Mouse (Mus musculus) right cerebral cortex, postnatal 14 days (tissue): ENCODE results near the gene Adgrg5.

Experiments
- DNase-seq: peaks from one replicate; pipeline ENCODE4 v3.0.0; 2022

The Adgrg5 gene

DNA sequence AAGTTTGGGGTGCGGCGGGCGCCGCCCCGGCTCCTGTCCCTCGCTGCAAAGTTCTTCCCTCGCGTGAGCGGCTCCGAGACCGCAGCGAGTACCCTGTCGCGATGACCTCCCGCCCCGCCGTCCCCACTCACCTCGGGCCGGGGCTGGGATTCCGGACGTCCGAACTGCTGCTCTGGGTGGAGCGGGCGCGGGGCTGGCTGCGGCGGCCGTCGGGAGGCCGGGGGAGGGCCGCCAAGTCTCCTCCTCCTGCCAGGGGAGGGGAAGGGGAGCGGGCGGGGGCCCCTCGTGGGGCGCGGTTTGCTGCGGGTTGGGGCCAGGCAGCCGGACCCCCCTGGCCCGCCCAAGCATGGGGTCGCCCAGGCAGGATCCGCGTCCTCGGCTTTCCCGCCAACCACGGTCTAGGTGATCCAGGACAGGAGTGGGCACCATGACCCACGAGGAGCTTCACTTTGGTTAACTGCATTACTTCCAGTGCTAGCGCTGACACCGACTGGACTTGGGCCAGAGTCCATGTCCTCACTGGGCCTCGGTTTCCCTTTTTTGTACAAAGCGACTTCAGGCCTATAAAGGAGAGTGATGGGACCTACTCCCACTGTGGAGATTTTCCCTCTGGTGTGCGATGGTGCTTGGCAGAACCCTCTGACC is 5.5 kb upstream of the Adgrg5 start, which contains the start of gene Ccdc102a:
Gene Ccdc102a, minus strand, starts transcription at position 248 of the 645 bp plus-strand sequence.
- DNase-seq, result no peak

DNA sequence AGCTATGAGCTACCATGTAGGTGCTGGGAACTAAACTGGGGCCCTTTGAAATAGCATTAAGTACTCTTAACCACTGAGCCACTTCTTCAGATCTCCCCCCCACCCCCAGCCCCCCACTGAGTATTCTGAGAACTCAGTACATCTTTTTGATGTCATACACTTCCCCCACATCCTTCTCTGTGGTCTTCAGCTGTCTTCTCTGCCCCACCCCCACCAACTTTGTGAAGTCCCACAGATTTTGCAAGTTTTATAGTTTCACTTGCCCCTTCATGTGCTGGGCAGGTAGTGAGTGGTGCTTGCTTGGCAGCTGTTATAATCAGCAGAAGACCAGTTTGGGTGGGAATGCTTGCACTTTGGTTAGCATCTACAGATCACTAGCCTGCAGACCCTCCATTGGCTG is 4.2 kb upstream of the Adgrg5 start:
- DNase-seq, result no peak

DNA sequence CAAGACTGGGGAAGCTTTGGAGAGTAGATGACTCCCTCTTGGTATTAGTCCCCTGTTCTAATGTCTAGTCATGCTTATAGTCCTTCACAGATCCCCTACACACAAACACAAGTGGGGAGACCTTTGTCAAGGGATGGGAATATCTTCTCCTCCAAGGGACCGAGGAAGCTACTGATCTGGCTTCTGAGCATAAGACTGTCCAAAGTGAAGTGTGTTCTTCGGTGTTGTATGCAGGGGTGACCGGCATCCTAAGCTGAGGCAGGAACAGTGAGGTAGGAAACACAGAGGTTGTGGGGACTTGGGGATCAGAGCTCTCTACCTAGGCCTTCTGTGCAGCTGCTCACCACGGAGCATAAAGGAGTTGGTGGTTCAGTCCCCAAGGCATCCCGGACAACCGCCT is 1.3 kb upstream of the Adgrg5 start:
- DNase-seq, result no peak

DNA sequence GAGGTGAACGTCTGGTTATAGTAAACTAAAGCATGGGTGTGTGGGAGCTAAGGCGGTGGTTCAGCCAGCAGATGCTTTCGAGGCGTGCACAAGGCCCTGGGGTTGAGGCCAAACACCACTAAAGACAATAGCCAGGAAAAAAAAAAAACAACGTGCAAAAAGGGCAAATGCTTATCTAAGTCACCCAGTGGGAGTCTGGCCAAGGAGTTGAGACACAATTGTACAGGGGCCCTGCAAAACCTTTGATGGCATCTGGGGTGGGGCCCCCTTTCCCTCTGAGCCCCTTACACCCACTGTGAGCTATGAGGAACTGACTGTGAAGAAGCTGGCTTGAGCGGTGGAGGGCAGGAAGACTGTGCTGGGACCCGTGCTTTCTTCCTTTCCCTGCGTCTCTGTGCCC is 892 bp upstream of the Adgrg5 start:
- no peak for DNase-seq

DNA sequence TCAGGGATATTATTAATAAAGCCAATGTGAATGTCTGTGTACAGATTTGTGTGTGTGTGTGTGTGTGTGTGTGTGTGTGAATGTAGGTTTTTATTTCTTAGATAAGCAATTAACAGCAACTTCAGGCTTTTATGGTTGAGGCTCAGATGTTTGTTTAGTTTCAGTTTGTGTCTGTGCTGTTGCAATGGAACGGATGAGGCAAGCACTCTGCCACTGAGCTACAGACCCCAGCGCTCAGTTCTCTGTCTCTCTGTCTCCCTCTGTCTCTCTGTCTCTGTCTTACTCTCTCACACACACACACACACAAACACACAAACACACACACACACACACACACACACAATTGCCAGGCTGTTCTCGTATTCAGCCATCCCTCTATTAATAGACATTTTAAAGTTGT is 4.7 kb downstream of the Adgrg5 start:
- no peak for DNase-seq

DNA sequence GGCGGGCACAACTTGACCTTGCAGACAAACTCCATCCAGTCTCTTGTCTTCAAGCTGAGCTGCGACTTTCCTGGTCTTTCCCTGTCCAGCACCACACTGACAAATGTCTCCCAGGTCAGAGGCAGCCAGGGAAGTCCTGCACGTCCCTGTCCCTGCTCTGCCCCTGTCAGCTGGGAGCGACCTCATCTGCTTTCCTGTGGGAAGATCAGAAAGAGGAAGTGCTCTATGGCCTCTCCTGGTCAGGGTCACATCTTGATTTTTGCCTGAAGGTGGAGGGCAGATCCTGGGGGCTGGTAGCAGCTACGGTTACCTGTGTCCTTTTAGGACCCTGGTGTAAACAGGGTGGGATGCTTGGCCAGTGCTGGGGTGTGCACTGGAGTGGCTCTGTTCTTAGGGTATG is 10.4 kb downstream of the Adgrg5 start:
- DNase-seq, result no peak

DNA sequence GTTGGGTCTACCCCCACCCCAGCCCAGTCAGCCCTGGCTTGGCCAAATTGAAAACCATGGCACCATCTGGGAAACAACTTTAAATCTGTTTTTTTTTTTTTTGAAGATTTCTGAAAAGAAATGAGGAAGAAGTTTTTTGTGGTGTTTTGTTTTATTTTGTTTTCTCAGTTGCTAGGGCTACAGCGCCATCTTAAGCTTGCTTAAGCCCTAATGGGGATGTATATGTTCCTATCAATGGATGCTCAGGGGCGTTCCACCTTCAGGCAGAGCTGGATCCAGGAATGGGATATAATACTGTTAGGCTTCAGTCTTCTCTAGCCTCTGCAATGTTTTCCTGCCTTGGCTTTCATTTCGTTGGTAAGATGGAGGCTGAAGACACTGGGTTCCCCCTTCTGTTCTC is 11.7 kb downstream of the Adgrg5 start:
- no peak for DNase-seq

DNA sequence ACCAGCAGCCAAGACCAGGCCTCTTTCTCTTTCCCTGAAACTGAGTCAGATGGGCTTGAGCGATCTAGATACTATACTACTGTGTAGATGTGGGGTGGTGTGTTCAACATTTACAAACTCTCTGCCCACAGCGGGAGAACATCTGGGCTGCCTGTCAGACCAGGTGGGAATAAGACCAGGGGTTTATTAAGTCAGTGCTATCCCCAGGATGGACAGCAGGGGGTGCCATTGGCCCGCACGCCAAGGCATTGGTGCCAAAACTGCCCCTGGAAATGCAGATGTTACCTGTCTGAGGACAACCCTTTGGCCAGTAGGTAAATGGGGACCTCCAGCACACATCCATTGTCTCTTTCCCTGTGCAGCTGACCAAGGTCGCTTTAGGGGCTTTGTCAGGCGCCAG is 19.1 kb downstream of the Adgrg5 start:
- DNase-seq, result peak; percentile 59

DNA sequence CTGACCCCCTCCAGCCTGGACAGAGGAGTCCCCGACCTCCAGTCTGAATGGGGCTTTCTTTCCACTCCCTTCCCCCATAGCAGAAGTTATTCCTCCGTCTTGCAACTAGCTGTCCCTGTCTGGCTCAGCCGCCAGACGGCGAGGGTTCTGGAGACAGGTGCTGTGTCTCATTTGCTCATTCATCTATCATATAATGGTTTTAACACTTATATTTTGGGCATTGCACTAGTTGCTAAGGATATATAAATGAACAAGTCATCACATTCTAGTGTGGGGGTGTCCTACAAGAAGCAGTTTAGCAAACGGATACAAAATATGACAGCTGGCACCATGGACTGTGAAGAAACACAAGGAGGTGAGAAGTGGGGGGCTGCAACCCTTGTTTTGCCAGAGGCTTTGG is 21.7 kb downstream of the Adgrg5 start:
- peak; percentile 52 for DNase-seq

DNA sequence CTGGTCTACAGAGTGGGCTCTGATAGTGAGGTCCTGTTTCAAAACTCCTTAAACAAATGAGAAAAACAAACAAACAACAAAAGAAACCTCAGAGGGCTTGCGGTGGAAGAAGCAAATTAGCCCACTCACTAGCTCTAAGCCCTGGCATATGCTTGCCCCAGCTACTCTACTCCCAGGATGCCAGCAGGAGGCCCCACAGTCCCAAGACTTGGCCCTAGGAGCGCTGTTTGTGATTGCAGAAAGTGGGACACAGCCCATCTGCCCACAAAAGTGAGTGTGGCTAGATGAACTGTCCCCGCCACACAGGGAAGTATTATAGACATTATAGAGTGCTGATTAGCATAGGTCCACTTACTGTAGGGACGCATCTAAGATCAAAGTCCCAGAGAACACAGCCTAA is 24.9 kb downstream of the Adgrg5 start:
- no peak for DNase-seq

DNA sequence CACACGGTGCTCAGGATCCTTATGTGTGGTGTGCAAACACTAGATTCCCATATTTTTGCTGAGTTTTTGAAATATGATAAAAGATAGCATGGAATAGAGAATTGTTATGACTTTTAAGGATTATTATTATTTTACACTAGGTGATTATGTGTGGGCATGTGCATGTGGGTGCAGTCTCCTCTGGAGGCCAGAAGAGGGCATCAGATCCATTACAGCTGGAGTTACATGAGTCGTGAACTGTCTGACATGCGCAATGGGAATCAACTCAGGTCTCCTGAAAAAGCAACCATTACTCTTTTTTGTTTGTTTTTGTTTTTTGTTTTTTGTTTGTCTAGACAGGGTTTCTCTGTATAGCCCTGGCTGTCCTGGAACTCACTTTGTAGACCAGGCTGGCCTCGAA is 25.5 kb downstream of the Adgrg5 start:
- DNase-seq, result no peak

DNA sequence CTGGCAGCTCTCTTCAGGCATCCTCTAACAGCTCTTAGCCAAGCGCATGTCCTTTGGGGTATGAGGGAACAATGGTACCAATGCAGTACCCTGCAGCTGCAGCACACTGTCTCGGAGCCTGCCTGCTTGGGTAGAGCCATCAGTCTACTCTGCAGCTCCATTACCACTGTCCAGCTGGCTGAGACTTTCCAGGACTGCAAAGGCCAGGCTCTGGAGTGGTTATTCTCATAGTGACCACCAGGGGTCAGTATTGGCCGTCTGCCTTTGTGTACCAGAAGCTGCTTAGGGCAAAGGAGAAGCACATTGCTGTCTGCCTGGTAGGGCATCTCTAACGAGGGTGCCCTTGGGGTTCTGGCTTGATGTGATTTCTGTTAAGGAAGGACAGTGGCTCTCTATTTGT is 26.6 kb downstream of the Adgrg5 start:
- peak; percentile 64 for DNase-seq

DNA sequence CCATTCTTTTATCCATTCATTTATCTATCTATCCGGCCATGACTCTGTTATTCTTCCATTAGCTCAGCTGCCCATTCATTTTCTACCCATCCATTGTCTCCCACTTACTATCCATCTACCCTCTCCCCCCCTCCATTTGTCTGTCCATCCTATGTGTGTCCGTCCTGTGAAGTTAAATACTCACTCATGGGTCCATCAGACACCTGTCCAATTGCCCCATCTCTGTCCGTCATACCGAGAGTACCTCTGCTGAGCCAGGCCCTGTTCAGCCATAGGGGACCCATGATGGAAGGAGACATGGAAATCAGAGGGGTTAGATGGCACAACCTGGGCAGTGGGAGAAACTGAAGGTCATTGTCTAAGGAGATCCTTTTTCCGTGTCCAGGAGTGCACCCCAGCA is 27.0 kb downstream of the Adgrg5 start:
- DNase-seq, result no peak

DNA sequence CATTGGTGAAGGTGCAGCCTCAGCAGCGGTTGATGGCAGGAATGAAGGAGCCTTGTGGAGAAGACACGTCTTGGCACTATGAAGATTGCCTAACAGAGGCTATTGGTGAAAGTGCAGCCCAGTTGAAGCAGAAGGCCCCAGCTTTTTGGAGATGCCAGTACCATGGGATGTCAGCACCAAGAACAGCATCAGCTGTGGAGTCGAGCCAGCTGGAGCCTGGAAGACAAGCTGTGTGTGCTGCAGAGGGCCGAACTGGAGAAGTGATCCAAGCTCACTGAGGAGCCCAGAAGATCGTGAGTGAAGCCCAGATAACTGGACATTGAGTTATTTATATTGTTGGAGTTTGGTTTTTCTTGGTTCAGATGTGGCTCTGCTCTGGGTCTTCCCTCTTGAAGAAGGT is 28.6 kb downstream of the Adgrg5 start:
- no peak for DNase-seq

DNA sequence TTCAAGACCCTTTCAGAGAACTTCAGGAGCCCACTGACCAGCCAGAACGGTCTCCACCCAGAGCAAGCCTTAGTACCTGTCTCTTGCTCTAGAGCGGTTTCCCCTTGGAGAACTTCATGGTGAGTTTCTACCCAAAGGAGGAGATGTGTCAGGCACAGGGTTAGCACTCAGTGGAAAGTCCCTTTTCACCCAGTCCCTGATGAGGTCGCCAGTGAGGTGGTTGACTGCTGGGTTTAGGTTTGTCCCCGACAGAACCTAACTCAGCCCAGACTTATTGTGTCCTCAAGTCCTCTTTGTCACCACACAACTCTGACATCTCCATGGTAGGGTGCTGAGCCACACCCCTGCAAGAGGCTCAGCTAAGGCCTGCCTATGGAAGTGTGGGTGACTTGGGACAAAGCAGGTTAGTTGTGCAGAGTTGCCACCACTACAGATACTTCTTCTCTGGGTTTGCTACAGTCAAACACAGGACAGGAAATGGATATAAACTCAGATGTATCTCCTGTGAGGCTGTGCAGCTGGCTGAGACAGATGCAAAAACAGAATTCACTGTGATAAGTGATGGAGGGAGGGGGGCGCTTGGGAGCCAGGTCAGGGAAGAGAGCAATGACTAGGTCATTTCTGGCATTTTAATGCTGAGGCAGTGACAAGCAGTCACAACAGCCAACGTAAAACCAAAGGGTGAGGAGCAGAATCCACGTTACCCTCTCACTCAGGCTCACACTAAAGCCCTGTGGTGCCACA is 30.3 kb downstream of the Adgrg5 start:
- no peak for DNase-seq

DNA sequence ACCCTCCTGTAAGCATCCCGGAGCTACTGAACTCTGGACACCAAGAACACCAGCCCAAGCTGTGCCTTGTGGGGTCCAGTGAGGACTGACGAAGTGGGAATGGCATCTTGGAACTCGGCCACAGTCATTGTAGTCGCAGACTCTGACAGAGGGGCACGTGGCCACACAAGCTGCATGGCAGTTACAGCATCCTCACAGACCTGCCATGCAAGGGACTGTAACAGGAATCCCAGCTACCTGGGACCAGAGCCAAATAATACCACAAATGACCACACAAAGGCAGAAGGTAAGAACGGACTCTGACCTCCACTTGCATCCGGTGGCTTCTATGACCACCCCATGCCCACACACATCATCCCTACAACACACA is 30.9 kb downstream of the Adgrg5 start:
- no peak for DNase-seq

DNA sequence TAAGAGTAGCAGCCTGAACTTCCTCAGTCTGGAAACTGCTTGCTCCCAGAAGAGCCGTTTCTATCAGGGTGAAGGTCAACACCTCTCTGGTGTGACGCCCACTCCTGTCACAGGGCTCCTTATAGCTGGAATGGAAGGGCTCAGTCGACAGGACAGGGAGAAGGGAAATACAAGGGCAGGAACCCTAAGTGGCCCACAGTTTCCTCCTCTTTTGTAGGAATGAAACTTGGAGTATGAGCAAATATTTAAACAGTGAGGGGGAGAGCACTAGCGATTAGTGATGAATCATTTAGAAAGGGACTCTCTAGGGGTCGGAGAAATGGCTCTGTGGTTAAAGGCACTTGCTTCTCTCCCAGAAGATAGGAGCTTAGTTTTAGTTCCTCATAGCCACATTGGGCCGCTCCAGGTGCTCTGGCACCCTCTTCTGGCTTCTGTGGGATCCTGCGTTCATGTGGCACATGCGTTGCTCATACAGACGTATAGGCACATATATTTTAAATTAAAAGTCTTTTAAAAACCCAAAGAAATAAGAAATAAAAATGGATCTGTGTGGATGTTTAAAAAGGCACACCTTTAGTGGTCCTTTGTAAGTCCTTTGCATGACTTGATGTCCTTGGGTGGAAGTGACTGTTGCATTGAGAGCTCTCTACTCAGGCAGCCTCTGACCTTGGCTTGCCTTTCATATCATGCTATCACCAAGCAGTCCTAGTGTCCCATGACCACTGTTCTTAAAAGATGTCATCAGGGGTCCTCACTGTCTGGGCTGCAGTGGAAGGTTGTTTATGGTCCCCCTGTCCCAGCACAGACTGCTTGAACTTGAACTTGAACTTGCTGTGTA is 31.6 kb downstream of the Adgrg5 start:
- DNase-seq, result peak; percentile 45

DNA sequence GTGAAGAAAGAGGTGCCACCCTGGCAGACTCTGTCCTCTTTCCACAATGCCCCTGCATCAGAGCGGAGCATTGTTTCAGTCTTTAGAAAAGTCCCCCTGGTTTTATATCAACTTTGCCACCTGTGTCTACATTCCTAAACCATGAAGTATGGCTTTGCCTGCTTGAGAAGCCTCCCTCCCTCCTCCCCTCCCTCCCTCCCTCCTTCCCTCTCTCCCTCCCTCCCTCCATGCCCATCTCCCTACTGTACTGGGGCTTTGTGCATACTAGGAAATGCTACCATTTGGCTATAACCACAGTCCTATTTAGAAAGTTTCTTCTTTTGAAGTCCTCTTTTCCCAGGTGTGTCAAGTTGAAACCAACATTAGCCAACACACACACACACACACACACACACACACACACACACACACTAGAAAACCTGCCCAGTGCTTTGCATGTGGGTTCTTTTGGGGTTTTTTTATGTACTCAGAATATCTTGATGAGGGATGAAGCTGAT is 32.6 kb downstream of the Adgrg5 start:
- DNase-seq, result no peak

DNA sequence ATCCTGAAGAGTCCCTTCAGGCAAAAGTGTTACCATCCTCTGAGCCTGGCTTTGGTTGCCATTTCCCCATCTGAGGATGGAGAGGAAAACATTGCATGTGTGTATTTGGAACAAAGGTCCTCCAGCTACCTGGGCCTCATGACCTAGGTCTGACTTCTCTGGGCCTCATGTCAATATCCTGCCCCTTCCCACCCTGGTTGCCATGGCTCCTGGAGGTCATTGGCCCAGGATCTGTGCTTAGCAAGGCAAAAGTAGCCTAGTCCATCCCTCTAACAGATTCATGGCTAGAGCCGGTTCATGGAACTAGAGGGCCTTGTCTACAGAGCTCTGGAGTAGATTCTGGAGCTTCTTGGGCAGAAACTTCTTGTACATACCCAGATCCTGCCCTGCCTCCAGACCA is 38.7 kb downstream of the Adgrg5 start:
- no peak for DNase-seq

DNA sequence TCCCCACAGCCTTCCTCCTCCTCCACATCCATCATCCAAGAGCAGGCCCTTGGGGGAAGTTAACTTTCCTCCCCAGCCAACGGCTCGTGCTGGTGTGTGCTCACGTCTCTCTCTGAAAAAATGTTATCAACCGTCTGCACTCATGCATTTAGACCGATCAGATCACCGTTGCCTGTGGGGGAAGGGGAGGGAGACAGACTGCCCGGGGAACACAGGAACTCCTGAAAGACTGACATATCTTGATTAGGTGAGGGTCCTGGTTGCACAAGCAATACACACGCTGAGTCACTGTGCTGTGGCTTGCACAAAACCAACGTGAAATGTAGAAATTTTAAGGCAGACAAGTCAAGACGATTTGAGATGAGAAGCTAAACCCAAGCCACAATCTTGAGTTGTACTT is 41.3 kb downstream of the Adgrg5 start:
- no peak for DNase-seq

DNA sequence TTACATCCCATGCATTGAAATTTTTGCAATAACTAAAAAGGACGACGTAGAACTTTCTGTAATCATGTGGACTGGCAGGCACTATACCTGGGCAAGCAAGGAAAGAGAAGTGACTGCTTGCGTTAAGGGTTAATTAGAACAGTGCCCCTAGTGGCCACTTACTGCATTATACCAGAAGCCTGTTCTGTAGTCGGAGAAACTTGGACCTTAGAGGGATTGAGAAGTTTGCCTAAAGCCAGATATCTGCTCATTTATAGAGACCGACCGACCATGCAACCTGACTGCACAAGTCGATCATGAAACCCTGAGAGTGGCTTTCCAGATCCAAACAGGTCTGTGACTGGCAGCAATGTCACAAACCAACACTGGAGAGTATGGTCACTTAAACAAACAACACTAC is 43.1 kb downstream of the Adgrg5 start:
- no peak for DNase-seq

DNA sequence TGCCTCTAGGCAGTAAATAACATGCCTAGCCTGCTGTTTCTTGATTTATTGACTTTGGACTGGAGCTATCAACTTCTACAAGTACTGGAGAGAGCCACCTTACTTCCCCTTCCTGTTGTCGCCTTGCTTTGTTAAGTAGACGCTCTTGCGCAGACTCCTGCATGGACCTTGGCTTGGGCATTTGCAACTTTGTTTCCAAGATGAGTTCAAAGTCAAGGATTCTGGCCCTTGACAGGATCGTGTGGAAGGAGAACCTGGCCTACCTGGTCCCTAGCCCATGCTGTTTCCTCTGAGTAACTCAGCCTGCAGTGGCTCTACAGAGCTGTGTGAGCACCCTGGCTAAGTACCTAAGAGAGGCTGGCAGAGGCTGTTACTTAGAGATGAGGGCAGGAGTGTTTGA is 43.6 kb downstream of the Adgrg5 start:
- no peak for DNase-seq

DNA sequence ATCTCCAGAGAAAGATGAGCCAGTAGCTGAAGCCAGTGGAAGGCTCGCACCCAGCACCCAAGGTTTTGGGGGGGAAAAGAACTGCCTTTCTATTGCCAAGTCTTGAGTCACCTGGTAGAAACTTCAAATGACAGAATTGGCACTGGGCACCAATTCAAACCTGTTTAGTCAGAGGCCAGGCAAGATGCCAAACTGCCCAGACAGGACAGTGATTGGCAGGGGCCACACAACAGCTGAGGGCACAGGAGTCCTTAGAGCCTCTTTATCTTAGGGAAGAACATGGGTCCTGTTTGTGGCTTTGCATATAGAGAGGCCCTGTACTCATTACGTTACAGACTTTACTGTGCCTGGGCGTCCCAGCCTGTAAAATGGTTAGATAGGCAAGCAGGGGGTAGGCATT is 44.1 kb downstream of the Adgrg5 start:
- no peak for DNase-seq

DNA sequence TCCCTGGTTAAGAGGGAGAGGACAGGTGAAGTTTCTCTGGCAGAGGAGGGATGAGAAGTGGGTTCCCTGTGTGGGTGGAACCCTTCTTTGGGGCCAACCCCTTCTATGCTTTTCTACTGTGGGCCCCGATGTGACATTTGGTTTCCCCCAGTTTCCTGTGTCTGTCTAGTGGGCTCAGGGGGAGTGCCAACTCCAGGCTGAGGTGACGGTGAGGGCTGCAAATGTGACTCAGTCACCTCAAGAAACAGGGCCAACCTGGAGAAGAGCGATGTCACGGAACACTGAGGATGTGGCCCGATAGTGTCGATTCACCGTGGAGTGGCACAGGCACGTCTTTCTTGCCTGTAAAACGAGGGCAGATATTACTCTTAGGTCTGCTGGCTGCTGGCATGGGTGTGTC is 49.8 kb downstream of the Adgrg5 start:
- no peak for DNase-seq
